Mouse (Mus musculus): ENCODE results near the gene Wnt4.

The Wnt4 gene

GRCm38 (mm10) chr4:137281273-137281672 lies 4.0 kb downstream of the Wnt4 start:
- DNase-seq = no peak

- DNase-seq = no peak
Measured at GRCm38 (mm10) chr4:137282122-137282521, 4.8 kb downstream of the Wnt4 start.

DNA sequence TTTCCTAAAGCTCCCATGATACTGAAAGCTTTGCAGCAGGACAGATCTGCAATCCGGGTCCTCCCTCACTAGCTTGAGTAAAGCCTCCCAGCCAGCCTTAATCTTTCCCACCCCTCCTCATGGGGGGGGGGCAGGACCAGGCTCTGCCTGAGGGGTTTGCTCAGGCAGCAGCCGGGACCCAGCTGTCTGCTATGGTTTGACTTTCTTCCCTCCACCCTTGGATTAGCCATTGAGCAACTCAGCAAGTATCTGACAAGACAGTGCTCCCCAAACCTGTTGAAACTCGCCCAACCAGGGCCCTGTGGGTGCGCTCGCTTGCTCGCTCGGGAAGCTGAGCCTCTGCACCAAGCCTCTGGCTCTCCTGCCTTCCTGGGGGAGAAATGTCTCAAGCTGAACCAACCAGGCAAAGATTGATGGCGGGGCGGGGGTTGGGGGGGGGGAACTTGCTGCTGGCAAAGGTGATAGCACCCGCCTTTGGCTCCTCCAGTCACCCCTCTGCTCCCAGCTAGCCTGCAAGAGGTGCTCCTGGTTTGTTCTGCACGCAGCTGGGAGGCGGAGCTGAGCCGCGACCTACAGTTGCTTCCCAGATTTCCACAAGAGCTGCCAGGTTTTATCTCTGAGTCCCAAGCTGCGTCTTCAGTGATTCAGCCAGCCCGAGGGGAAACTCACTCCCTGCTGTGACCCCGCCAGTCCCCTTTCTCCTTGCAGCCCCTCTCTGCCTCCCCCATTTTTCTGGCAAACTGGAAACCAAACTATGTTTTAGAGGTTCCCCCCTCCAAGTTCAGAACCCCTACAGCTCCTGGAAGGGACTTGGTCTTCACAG lies 5.5 kb downstream of the Wnt4 start:
- DNase-seq = no peak

DNA sequence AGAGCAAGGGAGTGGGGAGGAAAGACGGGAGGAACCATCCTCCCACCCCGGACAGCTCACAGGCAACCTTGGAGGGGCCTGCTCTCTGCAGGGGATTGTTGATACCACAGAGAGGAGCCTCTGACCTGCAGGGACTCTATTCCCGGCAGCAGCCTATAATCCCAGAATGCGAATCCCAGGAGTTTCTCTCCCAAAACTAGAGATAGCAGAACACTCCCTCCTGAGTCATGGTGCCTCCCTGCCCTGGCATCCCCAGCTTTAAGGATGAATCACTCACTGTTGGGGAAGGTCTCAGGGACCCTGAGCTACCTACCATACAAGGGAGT lies 6.1 kb downstream of the Wnt4 start:
- DNase-seq = no peak

DNA sequence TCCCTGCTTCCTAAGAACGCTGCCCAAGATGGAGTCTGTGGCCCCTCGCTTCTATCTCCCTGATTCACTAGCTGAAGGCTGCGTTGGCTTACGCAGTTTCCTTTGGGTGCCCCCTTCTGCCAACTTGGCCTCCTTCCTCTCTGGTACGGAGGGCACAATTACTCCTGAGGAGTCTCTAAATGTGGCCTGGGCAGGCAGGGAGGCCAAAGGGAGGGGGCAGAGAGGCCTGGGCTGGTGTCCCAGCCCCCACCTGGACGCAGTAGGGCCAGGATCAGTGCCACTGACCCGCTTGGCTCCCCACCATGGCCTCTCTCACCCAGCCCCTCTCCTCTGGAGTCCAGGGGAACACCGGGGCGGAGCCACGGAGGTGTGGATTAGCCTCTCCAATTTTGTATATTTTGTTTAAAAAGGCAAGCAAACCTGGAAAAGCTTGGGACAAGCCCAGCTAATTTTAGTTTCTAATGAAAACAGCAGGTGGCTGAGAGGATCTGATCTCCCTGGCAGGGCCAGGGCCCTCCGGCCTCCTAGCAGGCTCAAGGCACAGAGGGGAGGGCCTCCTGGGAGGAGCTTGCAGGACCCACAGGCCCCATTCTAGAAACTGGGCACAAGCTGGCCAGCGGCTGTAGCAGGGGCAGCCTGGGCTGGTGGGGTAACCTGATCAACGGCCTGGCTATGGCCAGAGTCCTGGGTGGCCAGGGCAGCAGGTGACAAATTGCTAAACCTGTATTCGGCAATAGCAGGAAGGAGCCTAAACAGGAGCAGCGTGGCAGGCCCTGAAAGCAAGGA lies 8.8 kb downstream of the Wnt4 start:
- DNase-seq = no peak

- DNase-seq = no peak
Measured at GRCm38 (mm10) chr4:137286662-137286953, 9.3 kb downstream of the Wnt4 start.

GRCm38 (mm10) chr4:137287206-137287605 lies 9.9 kb downstream of the Wnt4 start:
- no peak for DNase-seq

DNA sequence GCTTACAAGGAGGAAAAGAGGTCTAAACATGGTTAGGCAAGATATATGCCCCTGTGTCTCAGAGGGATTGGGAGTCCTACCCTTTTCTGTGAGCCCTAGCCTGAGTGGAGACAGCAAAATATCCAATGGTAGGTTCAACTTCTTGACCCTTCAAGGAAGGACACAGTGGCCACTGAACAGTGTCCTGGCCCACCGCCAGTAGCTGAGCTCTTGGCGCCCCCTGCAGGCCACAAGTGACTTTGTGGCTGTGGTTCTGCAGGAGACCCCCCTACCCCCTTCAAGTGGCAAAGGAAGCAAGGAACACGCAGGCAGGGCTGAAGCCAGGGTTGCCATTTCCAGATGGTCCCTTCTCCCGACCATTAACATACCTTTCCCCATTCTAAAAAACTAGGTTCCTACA lies 10.5 kb downstream of the Wnt4 start:
- peak; percentile 31 to 39 for DNase-seq

DNA sequence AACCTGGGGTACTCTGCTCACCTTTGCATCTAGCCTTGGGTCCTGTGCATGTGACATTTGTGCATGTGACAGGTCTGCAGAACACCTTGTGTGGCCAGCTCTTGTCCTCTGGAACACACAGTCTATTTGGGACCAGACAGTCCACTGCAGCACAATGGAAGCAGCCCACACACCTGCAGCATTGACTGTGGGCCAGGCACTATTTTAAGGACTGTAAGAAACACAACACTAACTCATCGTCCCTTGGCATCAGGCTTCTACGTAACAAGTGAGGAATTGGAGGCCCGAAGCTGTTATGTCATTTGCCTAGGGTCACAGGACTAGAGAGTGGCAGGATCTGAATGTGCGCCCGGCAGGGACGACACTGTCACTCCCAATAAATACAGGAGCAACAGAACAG lies 12.4 kb downstream of the Wnt4 start:
- DNase-seq = no peak

DNA sequence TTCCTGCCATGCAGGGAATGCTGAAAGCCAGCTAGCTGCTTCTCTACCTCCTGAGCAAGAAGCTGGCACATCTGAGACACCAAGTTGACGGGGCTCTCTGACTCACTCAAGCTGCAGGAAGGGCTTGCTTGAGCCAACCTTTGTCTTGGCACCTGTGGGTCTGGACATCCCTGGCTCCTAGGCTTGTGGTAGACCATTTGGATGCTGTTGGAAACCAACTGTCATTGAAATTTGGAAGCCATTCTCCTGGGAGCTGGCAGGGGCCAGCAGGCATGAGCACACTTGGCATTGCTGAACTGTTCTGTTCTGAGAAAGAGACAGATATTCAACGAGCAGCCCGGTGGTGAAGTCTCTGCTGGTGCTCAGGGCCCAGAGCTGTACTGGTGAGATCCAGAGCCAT lies 13.0 kb downstream of the Wnt4 start:
- no peak for DNase-seq

- no peak for DNase-seq
Measured at GRCm38 (mm10) chr4:137292625-137293024, 15.3 kb downstream of the Wnt4 start.

DNA sequence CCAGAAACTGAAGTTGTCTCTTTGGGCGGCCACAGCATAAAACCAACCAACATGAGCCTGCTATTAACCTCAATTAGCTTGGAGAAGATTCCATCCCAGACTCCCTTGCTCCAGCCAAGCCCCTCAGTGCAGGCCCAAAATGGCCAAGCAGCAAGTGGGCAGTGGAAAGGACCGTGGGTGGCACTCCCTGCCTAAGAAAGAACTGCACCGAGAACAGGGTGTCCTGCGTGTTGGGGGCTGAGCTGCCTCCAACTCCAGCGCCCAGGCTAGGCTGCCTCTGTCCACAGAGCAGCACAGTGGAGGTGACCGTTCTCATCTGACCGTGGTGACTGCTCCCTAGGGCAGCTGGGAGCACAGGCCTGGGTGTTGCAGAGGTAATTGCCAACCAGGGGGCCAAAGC lies 16.7 kb downstream of the Wnt4 start:
- DNase-seq = no peak

DNA sequence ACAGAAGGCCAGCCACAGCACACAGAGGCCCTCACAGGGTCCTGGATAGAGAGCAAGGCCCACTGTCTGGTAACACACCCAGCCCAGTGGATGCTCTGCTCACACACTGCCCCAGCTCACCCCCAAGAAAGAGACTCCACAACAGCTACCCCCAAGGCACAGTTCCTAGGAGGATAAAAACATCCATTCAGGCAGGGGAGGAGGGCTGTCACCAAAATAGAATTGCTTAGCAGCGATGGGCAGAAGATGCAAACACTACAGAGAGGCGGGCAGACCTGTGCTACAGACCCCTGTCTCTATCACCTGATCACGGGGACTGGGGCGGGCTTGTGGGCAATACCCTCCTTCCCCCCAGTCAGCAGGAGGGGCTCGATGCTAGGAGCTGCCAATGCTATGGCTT lies 17.2 kb downstream of the Wnt4 start:
- no peak for DNase-seq

DNA sequence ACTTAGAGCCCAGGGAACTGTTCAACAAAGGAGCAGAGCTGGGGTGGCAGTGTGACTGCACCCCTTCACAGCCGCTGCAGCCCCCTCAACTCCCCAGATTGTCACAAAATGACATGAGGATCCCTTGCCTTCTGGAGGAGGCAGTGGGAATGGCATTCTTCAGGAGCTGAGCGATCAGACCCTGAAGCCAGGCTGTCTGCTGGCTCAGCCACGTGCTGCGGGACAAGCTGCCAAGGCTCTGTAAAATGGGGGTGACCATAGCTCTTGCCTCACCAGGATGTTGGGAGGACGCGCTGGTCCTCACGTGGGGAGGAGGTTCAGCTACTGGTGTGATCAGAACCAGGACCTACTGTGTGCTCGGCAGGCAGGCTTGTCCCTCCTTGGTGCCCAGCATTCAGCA lies 17.7 kb downstream of the Wnt4 start:
- no peak for DNase-seq

- no peak for DNase-seq
Measured at GRCm38 (mm10) chr4:137297611-137298010, 20.3 kb downstream of the Wnt4 start.

GRCm38 (mm10) chr4:137298406-137298805 lies 21.1 kb downstream of the Wnt4 start:
- no peak for DNase-seq

DNA sequence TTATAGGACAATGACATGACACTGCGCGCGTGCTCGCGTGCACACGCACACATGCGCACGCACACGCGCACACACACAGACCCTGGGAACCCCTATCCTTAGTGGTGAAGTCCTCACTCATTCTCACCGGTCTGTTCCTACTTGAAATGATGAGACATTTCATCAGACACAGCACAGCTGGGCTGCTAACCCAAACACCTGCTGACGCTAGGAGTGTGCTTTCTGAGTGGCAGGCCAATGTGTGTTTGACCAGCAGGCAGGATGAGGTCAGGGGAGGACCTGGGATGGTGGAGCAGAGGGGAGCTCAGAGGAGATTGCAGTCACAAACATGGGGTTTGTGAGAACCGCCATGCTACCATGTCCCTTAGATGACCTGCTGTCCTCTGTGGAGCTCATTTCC lies 22.9 kb downstream of the Wnt4 start:
- no peak for DNase-seq

DNA sequence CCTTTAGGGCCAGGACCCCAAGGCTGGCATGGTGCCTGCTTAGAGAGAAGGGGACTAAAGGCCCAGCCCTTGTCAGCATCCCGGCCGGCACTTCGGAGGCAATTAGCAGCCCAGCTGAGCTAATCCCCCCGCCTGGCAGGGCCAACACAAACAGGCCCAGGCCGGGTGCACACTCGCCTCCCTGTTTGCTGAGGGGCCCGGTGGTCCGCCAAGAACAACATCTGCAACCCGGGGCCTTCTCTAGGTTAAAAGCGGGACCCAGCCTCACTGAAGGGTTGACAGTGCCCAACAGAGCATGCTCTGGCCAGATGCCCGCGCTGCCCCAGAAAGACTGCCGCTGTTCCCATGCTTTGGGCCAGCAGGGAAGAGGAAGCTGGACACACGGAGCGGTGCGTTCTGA lies 24.3 kb downstream of the Wnt4 start:
- no peak for DNase-seq

DNA sequence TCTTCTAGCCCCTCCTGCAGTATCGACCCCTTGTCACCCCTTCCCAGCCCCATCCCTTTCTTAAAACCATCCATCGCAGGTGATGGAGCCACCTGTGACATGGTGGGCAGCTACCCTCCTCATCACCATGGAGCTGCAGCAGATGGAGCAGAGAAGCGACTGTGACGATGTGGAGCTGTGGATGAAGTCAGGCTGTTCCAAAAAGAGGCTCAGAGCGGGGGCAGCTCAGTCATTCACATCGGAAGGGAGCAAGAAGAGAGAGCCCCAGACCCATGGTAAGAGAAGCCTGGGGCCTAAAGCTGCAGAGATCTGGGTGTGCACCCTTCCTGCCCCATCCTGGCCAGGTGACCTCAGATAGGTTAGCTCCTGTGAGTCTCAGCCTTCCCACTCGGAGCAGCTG lies 26.8 kb downstream of the Wnt4 start:
- DNase-seq = no peak

- DNase-seq = no peak
Measured at GRCm38 (mm10) chr4:137305066-137305465, 27.8 kb downstream of the Wnt4 start.

GRCm38 (mm10) chr4:137305831-137306576 lies 28.7 kb downstream of the Wnt4 start:
- no peak for DNase-seq

DNA sequence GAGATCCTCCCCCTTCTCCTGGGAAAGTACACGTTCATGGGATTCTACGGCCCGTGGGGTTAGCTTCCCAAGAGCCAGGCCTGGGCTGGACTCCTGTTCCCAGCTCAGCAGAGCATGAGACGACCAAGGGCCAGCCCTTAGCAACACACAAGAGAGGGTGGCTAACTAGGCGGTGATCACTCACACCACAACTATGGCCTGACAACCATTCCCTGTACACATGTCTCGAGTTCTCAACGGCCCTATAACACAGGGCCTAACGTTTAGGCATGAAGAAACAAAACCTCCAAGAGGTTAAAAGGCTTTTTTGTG lies 29.2 kb downstream of the Wnt4 start:
- no peak for DNase-seq

GRCm38 (mm10) chr4:137306991-137307706 lies 29.9 kb downstream of the Wnt4 start:
- no peak for DNase-seq

- DNase-seq = no peak
Measured at GRCm38 (mm10) chr4:137308377-137308776, 31.1 kb downstream of the Wnt4 start.

Data from thymus, postnatal 36 days (tissue).